Mouse (Mus musculus) MEL (cell line): ENCODE measurements at regions not wholly inside any gene's neighbourhood (a gene's known extent, or its start where the extent isn't known, plus 50 kb on each side); places are given as distances from the start of the nearest gene placed in this dataset.

Source experiments
- CTCF ChIP-seq, 3 experiments: IDR thresholded peaks in 2 of 3; conservative IDR thresholded peaks in 1 of 3; 2 replicates each; pipeline ENCODE4 v1.5.1; 2011 to 2012; ENCODE audit warnings: low read length in 3 of 3, low read depth in 2 of 3, mild to moderate bottlenecking in 2 of 3, improper control_type of control experiment in 1 of 3, inconsistent platforms in 1 of 3, mixed read lengths in 1 of 3, moderate library complexity in 1 of 3; ENCODE audit not compliant: control insufficient read depth in 1 of 3, insufficient read depth in 1 of 3, poor library complexity in 1 of 3, severe bottlenecking in 1 of 3
- ELF1 ChIP-seq: IDR thresholded peaks from 2 replicates; pipeline ENCODE4 v1.6.1; 2014; ENCODE audit warnings: low read depth, mild to moderate bottlenecking, inconsistent platforms, low read length, improper control_type of control experiment, moderate library complexity
- GABPA ChIP-seq: IDR thresholded peaks from 2 replicates; pipeline ENCODE4 v1.6.1; 2012; ENCODE audit warnings: low read depth, mild to moderate bottlenecking, inconsistent platforms, low read length, improper control_type of control experiment, moderate library complexity
- JUND ChIP-seq: IDR thresholded peaks from 2 replicates; pipeline ENCODE4 v1.6.1; 2011; ENCODE audit warnings: low read depth, mild to moderate bottlenecking, improper control_type of control experiment, low read length
- KAT2A ChIP-seq: conservative IDR thresholded peaks from 2 replicates; pipeline ENCODE4 v1.6.1; 2012; ENCODE audit warnings: low read depth, low read length, improper control_type of control experiment, inconsistent platforms
- NRF1 ChIP-seq: IDR thresholded peaks from 2 replicates; pipeline ENCODE4 v1.6.1; 2014; ENCODE audit warnings: low read depth, mild to moderate bottlenecking, inconsistent platforms, low read length, improper control_type of control experiment, moderate library complexity; ENCODE audit not compliant: poor library complexity, insufficient read depth, severe bottlenecking
- POLR2A ChIP-seq, 2 experiments: IDR thresholded peaks; 2 replicates each; pipeline ENCODE4 v1.6.1; 2011 to 2012; ENCODE audit warnings: low read length in 2 of 2, mild to moderate bottlenecking in 2 of 2, control low read depth in 1 of 2, improper control_type of control experiment in 1 of 2, low read depth in 1 of 2, moderate library complexity in 1 of 2; ENCODE audit not compliant: control insufficient read depth in 1 of 2, insufficient read depth in 1 of 2, poor library complexity in 1 of 2
- SIN3A ChIP-seq: IDR thresholded peaks from 2 replicates; pipeline ENCODE4 v1.6.1; 2012; ENCODE audit warnings: low read length, improper control_type of control experiment, inconsistent platforms
- TAL1 ChIP-seq: IDR thresholded peaks from 2 replicates; pipeline ENCODE4 v1.6.1; 2012; ENCODE audit warnings: mild to moderate bottlenecking, inconsistent platforms, low read length, moderate library complexity, mixed read lengths
- ZC3H11A ChIP-seq: IDR thresholded peaks from 2 replicates; pipeline ENCODE4 v1.6.1; 2012; ENCODE audit warnings: low read depth, mild to moderate bottlenecking, inconsistent platforms, low read length, improper control_type of control experiment
- ZKSCAN1 ChIP-seq: IDR thresholded peaks from 2 replicates; pipeline ENCODE4 v1.6.1; 2012; ENCODE audit warnings: low read depth, mild to moderate bottlenecking, inconsistent platforms, low read length, improper control_type of control experiment, moderate library complexity
- ZNF384 ChIP-seq: IDR thresholded peaks from 2 replicates; pipeline ENCODE4 v1.6.1; 2012; ENCODE audit warnings: low read depth, mild to moderate bottlenecking, inconsistent platforms, low read length, improper control_type of control experiment

GRCm38 (mm10) chr6:116845990-116846862 is 129.5 kb upstream of the Tmem72 start:
- TF ChIP-seq CTCF (IDR thresholded peaks at IDR 0.05 in 2 of 3, conservative IDR thresholded peaks at IDR 0.05 in 1 of 3; ENCODE audit: control insufficient read depth in 1 of 3, insufficient read depth in 1 of 3, low read depth in 2 of 3, low read length in 3 of 3, poor library complexity in 1 of 3, severe bottlenecking in 1 of 3) (no peak), POLR2A (IDR thresholded peaks at IDR 0.05; ENCODE audit: control insufficient read depth in 1 of 2, insufficient read depth in 1 of 2, low read depth in 1 of 2, low read length in 2 of 2, poor library complexity in 1 of 2) (no peak), ZKSCAN1 (no peak), SIN3A (no peak), KAT2A (no peak), JUND (no peak), GABPA (no peak), ZC3H11A (no peak), NRF1 (no peak), TAL1 (no peak), ZNF384 (no peak), ELF1 (no peak)
